Mouse (Mus musculus): ENCODE measurements around the gene Gatb.

- TF ChIP-seq CTCF (IDR thresholded peaks at IDR 0.05; ENCODE audit: low read depth, low read length) = no peak
- TF ChIP-seq POLR2A (IDR thresholded peaks at IDR 0.05; ENCODE audit: borderline replicate concordance, low read depth, low read length) = no peak
These were observed 18.8 kb downstream of the Gatb start for GRCm38 (mm10) chr3:85592640-85593252.

Measured in bone marrow macrophage, adult 2 months (primary cell).